Mouse (Mus musculus) hindbrain, embryonic 10.5 days (tissue): ENCODE measurements at regions not wholly inside any gene's neighbourhood (a gene's known extent, or its start where the extent isn't known, plus 50 kb on each side); places are given as distances from the start of the nearest gene placed in this dataset.

Source experiments
- DNase-seq: peaks from one replicate; pipeline ENCODE4 v3.0.0-alpha.2; 2017; ENCODE audit warnings: low spot score
- H3K27ac ChIP-seq: fragments of 300-500 bp; sonication (generic); 2 replicates; pipeline ENCODE4 v1.5.1; 2016; ENCODE audit warnings: mild to moderate bottlenecking, moderate library complexity
- H3K27me3 ChIP-seq: fragments of 300-500 bp; sonication (generic); 2 replicates; pipeline ENCODE4 v1.6.1; 2016; ENCODE audit warnings: mild to moderate bottlenecking; ENCODE audit not compliant: poor library complexity, insufficient read depth, severe bottlenecking
- H3K36me3 ChIP-seq: fragments of 300-500 bp; sonication (generic); 2 replicates; pipeline ENCODE4 v1.6.1; 2016; ENCODE audit warnings: mild to moderate bottlenecking, moderate library complexity
- H3K4me1 ChIP-seq: fragments of 300-500 bp; sonication (generic); replicated peaks from 2 replicates; pipeline ENCODE4 v1.6.1; 2016; ENCODE audit warnings: mild to moderate bottlenecking
- H3K4me3 ChIP-seq: fragments of 300-500 bp; sonication (generic); 2 replicates; pipeline ENCODE4 v1.5.1; 2016; ENCODE audit warnings: mild to moderate bottlenecking, moderate library complexity
- H3K9me3 ChIP-seq: fragments of 300-500 bp; sonication (generic); 2 replicates; pipeline ENCODE4 v1.6.1; 2016; ENCODE audit warnings: mild to moderate bottlenecking, moderate library complexity
- WGBS: fragments of 180-500 bp; shearing (Covaris S2); methylation state at CpG from one replicate; pipeline ENCODE4 v1.1.7; 2016; 5-methylcytosine and 5-hydroxymethylcytosine counted together

GRCm38 (mm10) chr3:78889326-78889725 is 397.0 kb downstream of the Rapgef2 start:
- WGBS: 92% methylated on average over 3 of the region's 3 CpGs
- H3K27me3 ChIP-seq: no peaks in the 10 kb centered on the region
- no peak overlapping the region for H3K27ac ChIP-seq
- no peak overlapping the region for H3K4me3 ChIP-seq
- H3K9me3 ChIP-seq: no peaks in the 10 kb centered on the region
- no peak for DNase-seq
- no peaks in the 10 kb centered on the region for H3K36me3 ChIP-seq
- no peaks in the 10 kb centered on the region for H3K4me1 ChIP-seq

- Histone ChIP-seq H3K4me1 (no peaks in the 10 kb centered on the region), H3K4me3 (no peak overlapping the region), H3K27ac (no peak overlapping the region), H3K27me3 (no peaks in the 10 kb centered on the region), H3K36me3 (no peaks in the 10 kb centered on the region), H3K9me3 (no peaks in the 10 kb centered on the region)
- WGBS: 85% methylated on average over 9 of the region's 9 CpGs
- no peak for DNase-seq
Measured at GRCm38 (mm10) chr3:78884715-78885114, 401.6 kb downstream of the Rapgef2 start.

- no peaks in the 10 kb centered on the region for H3K4me1 ChIP-seq
- no peak for DNase-seq
- no peak overlapping the region for H3K4me3 ChIP-seq
- H3K27me3 ChIP-seq: no peaks in the 10 kb centered on the region
- no peaks in the 10 kb centered on the region for H3K36me3 ChIP-seq
- H3K9me3 ChIP-seq: no peaks in the 10 kb centered on the region
- no peak overlapping the region for H3K27ac ChIP-seq
- WGBS: 91% methylated on average over 11 of the region's 11 CpGs
Measured at GRCm38 (mm10) chr3:78884029-78884428, 402.3 kb downstream of the Rapgef2 start.

GRCm38 (mm10) chr3:78880072-78880471 is 406.2 kb downstream of the Rapgef2 start:
- H3K4me3 ChIP-seq: no peak overlapping the region
- H3K36me3 ChIP-seq: no peaks in the 10 kb centered on the region
- no peak for DNase-seq
- no peak overlapping the region for H3K27ac ChIP-seq
- WGBS: 94% methylated on average over 13 of the region's 13 CpGs
- H3K9me3 ChIP-seq: no peaks in the 10 kb centered on the region
- no peaks in the 10 kb centered on the region for H3K27me3 ChIP-seq
- no peaks in the 10 kb centered on the region for H3K4me1 ChIP-seq

- Histone ChIP-seq H3K27ac (no peak overlapping the region), H3K4me3 (no peak overlapping the region), H3K36me3 (no peaks in the 10 kb centered on the region), H3K4me1 (no peaks in the 10 kb centered on the region), H3K9me3 (no peaks in the 10 kb centered on the region), H3K27me3 (no peaks in the 10 kb centered on the region)
- 63% methylated on average over 3 of the region's 3 CpGs for WGBS
- no peak for DNase-seq
Measured at GRCm38 (mm10) chr3:78877323-78877722, 409.0 kb downstream of the Rapgef2 start.

- Histone ChIP-seq H3K27ac (no peak overlapping the region), H3K27me3 (no peaks in the 10 kb centered on the region), H3K4me3 (no peak overlapping the region), H3K9me3 (no peaks in the 10 kb centered on the region), H3K4me1 (peaks cover 5% of the 10 kb centered on the region), H3K36me3 (no peaks in the 10 kb centered on the region)
- DNase-seq: no peak
- 72% methylated on average over 1 of the region's 1 CpGs for WGBS
Measured at GRCm38 (mm10) chr3:78866896-78867295, 419.4 kb downstream of the Rapgef2 start.

GRCm38 (mm10) chr3:78866083-78866726 is 420.1 kb downstream of the Rapgef2 start:
- no peak overlapping the region for H3K27ac ChIP-seq
- no peaks in the 10 kb centered on the region for H3K36me3 ChIP-seq
- WGBS: 77% methylated on average over 9 of the region's 9 CpGs
- H3K27me3 ChIP-seq: no peaks in the 10 kb centered on the region
- peaks cover 5% of the 10 kb centered on the region for H3K4me1 ChIP-seq
- no peak overlapping the region for H3K4me3 ChIP-seq
- H3K9me3 ChIP-seq: no peaks in the 10 kb centered on the region
- no peak for DNase-seq

GRCm38 (mm10) chr3:78863005-78863404 is 423.3 kb downstream of the Rapgef2 start:
- H3K4me1 ChIP-seq: peaks cover 5% of the 10 kb centered on the region
- no peaks in the 10 kb centered on the region for H3K9me3 ChIP-seq
- no peak for DNase-seq
- no peaks in the 10 kb centered on the region for H3K27me3 ChIP-seq
- H3K27ac ChIP-seq: no peak overlapping the region
- no peak overlapping the region for H3K4me3 ChIP-seq
- H3K36me3 ChIP-seq: no peaks in the 10 kb centered on the region
- 91% methylated on average over 2 of the region's 2 CpGs for WGBS

GRCm38 (mm10) chr3:78846617-78847318 is 439.5 kb downstream of the Rapgef2 start:
- no peaks in the 10 kb centered on the region for H3K9me3 ChIP-seq
- no peaks in the 10 kb centered on the region for H3K4me1 ChIP-seq
- H3K36me3 ChIP-seq: no peaks in the 10 kb centered on the region
- DNase-seq: no peak
- H3K27ac ChIP-seq: no peak overlapping the region
- no peak overlapping the region for H3K4me3 ChIP-seq
- no peaks in the 10 kb centered on the region for H3K27me3 ChIP-seq
- 51% methylated on average over 8 of the region's 8 CpGs for WGBS

GRCm38 (mm10) chr3:78841173-78841572 is 445.1 kb downstream of the Rapgef2 start:
- no peak overlapping the region for H3K4me3 ChIP-seq
- WGBS: 82% methylated on average over 4 of the region's 4 CpGs
- H3K27ac ChIP-seq: no peak overlapping the region
- no peaks in the 10 kb centered on the region for H3K36me3 ChIP-seq
- no peaks in the 10 kb centered on the region for H3K4me1 ChIP-seq
- DNase-seq: no peak
- H3K27me3 ChIP-seq: no peaks in the 10 kb centered on the region
- H3K9me3 ChIP-seq: no peaks in the 10 kb centered on the region

- 70% methylated on average over 5 of the region's 5 CpGs for WGBS
- Histone ChIP-seq H3K4me3 (no peak overlapping the region), H3K4me1 (no peaks in the 10 kb centered on the region), H3K27me3 (no peaks in the 10 kb centered on the region), H3K9me3 (no peaks in the 10 kb centered on the region), H3K36me3 (no peaks in the 10 kb centered on the region), H3K27ac (no peak overlapping the region)
- DNase-seq: no peak
Measured at GRCm38 (mm10) chr3:78836824-78837223, 449.5 kb downstream of the Rapgef2 start.

- no peaks in the 10 kb centered on the region for H3K36me3 ChIP-seq
- no peak for DNase-seq
- no peak overlapping the region for H3K4me3 ChIP-seq
- H3K4me1 ChIP-seq: no peaks in the 10 kb centered on the region
- H3K9me3 ChIP-seq: no peaks in the 10 kb centered on the region
- H3K27ac ChIP-seq: no peak overlapping the region
- no peaks in the 10 kb centered on the region for H3K27me3 ChIP-seq
- WGBS: 62% methylated on average over 2 of the region's 2 CpGs
Measured at GRCm38 (mm10) chr3:78825505-78825904, 460.8 kb downstream of the Rapgef2 start.

GRCm38 (mm10) chr3:78812425-78812824 is 473.9 kb downstream of the Rapgef2 start:
- H3K4me1 ChIP-seq: no peaks in the 10 kb centered on the region
- no peak overlapping the region for H3K4me3 ChIP-seq
- no peaks in the 10 kb centered on the region for H3K27me3 ChIP-seq
- WGBS: 90% methylated on average over 3 of the region's 3 CpGs
- no peak for DNase-seq
- no peak overlapping the region for H3K27ac ChIP-seq
- H3K36me3 ChIP-seq: no peaks in the 10 kb centered on the region
- no peaks in the 10 kb centered on the region for H3K9me3 ChIP-seq
